Mouse (Mus musculus) urinary bladder, adult 18-20 months (tissue): Measurements from ENCODE around the gene R3hdm4.
A peak's percentile ranks its signal among the peaks of the same experiment; 100 is the strongest.

Source experiments
- DNase-seq, 2 experiments: peaks; one replicate each; pipeline ENCODE4 v3.0.0; 2022; ENCODE audit warnings: low spot score in 2 of 2, mixed read lengths in 2 of 2

Gene R3hdm4

DNA sequence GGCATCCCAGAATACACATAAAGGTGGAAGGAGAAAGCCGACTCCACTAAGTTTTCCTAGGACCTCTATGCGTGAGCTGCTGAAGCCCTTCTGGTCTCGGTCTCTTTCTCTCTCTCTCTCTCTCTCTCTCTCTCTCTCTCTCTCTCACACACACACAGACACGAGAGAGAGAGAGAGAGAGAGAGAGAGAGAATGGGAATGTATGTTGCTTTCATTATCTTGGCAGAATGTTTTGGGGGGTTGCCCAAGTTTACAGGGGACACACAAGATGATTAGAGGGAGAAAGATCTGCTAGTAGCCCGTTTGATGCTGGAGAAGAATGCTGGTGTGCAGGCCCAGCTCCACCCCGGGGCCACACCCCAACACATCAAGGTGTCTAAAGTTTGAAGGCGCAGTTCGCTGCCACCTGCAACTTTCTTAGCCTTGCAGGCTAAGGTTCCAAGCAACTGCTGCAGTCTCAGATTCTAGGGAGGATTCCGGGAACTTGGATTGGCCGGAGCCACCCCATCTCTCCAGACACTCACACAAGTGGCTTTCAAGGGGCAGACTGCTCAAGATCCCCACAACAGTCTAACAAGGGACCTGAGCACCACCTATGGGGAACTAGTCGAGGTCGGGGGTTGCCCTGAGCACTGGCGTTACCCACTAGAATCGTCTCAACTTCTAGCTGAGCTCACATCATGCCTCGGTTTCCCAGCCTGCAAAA lies 4.9 kb upstream of the R3hdm4 start:
- DNase-seq, result no peak

DNA sequence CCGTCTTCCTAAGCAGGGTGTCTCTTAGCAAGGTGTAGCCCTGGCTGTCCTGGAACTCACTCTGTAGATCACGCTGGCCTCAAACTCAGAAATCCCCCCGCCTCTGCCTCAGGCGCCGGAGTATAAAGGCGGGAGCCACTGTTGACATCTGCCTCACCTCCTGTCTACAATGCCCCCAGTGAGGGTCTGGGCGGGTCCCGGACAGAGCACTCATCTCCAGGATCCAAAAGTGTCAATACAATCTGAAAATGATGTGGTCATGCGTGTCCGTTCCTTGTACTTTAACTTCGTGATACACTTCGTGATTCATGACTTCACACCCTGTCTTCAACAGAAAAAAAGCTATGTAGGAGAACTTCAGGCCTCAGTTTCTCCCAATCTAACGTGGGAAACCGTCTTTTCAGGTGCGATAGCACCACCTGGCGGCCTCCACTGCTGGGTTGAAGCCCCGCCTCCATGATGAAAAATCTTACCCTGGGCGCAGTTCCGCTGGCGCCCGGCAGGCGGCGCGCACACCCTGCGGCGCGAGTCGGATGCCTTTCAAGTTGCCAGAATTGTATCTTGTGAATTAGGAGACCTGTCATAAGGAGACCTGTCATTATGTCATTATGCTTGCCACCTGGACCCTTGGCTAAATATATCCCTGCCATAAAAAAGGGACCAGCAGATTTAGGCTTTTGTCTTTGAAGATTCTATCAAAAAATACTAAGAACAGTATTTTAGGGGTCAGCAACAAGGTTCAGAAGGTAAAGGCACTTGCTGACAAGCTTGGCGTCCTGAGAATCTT lies 4.2 kb upstream of the R3hdm4 start:
- DNase-seq, result peak; percentile 84 to 95

DNA sequence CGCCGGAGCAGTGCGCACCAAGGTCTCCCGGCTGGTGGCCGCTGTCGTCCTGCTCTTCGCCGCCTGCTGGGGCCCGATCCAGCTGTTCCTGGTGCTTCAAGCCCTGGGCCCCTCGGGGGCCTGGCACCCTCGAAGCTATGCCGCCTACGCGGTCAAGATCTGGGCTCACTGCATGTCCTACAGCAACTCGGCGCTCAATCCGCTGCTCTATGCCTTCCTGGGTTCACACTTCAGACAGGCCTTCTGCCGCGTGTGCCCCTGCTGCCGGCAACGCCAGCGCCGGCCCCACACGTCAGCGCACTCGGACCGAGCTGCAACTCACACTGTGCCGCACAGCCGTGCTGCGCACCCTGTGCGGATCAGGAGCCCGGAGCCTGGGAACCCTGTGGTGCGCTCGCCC lies 564 bp upstream of the R3hdm4 start:
- DNase-seq, result no peak

DNA sequence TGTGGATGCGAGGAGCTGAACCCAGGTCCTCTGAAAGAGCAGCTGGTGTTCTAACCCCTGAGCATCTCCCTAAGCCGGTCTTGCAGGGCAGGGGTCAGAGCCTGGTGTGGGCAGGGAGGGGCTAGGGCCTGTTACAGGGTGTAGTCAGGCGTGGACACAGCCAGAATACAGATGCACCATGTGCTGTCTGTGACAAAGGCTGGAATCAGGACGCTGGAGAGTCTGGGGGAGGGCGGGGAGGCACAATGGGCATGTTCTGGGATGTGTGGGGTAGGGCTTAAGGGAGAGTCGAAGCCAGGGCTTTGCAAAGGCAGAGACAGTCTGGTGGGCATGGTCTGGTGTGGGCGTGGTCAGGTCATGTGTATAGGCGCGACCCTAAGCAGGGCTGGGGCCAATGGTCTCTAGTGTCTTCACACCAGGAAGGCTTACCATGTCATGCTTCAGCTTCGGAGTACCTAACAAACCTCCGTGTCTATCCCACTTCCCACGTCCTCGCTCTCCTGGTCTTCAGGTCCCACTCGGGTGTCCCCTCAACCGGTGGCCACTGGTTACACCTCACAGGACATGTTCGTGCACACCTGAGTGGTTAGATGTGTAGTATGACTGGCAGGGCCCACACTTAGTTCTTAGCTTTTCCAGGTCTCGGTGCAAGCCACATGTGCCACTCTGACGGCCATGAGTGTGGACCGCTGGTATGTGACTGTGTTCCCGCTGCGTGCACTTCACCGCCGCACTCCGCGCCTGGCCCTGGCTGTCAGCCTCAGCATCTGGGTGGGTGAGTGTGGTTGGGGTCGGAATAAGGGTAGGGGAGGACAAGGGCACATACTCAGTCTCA lies 735 bp downstream of the R3hdm4 start:
- no peak for DNase-seq

DNA sequence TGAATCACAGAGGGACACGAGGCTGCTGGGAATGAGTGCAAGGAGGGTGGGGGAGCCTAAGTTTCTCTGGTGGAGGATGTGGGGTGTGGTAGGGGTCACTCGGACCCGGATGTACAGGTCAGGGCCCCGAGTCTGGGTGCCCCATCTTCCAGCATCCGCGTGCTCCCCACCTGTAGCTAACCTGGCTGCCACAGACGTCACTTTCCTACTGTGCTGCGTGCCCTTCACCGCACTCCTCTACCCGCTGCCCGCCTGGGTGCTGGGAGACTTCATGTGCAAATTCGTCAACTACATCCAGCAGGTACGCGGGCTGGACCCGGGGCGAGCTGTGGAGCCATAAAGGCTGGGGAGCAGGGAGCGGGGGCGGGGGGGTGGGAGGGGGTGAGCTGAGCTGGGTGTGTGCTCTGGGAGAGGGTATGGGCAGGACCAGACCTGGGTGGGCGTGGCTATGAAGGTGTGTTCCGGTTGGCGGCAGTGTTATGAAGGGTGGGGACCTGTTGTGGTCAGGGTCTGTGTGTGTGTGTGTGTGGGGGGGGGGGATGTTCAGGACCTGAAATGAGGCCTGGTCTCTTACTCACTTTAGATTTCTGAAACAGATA lies 1.7 kb downstream of the R3hdm4 start:
- DNase-seq, result no peak

DNA sequence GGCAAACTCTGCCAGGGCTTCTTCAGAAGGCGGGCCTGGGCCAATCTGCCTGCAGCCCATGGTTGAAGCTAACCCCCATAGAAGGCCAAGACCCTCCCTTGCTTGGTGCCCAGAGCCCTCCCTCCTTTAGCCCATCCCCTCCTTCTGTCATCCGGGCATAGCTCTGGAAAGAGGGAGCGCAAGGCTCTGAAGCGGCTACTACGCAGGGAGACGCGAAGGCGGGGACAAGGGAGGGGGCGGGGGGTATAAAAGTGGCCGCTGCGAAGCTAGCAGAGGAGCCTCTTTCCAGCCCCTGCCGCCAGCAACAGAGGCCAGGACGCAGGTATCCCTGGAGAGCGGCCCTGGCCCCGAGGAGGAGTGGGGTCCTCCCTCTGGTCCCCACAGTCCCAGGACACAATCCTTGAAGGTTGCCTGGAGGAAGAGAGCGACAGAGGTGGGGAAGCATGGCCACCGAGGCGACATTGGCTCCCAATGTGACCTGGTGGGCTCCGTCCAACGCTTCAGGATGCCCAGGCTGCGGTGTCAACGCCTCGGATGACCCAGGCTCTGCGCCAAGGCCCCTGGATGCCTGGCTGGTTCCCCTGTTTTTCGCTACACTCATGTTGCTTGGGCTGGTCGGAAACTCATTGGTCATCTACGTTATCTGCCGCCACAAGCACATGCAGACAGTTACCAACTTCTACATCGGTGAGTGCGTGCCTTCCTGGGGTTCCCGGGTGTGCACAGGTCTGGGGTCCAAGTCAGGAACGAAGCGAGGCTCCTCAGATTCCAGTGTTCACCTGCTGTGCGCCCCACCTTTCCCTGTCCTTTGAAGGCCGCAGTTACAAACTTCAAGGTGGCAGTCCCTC lies 2.6 kb downstream of the R3hdm4 start:
- DNase-seq, result no peak

DNA sequence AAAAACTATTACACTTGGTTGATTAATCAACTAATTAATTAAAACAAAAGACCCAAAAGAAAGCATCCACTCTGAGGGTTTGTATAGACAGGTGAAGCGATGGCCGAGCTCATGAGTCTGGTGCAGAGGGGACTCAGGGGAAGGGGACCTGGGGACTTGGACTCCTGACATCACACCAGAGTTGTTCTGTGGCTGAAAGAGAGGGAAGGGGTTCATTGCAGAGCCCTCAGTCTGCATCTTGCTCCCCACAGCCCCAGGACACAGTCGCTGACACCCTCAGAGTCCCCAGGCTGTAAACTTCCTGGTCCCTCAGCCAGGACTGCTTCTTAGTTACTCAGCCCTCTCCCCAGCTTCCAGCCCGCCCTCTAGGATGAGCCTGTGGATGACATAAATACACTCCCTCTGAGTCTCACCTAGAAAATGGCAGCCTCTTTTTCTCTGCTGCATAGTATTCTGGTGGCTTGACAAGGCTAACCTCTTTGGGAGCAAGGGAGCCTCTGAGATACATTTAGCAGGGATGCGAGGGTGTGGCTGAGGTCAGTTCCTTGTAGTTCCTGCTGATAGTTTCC lies 3.4 kb downstream of the R3hdm4 start:
- DNase-seq, result no peak

DNA sequence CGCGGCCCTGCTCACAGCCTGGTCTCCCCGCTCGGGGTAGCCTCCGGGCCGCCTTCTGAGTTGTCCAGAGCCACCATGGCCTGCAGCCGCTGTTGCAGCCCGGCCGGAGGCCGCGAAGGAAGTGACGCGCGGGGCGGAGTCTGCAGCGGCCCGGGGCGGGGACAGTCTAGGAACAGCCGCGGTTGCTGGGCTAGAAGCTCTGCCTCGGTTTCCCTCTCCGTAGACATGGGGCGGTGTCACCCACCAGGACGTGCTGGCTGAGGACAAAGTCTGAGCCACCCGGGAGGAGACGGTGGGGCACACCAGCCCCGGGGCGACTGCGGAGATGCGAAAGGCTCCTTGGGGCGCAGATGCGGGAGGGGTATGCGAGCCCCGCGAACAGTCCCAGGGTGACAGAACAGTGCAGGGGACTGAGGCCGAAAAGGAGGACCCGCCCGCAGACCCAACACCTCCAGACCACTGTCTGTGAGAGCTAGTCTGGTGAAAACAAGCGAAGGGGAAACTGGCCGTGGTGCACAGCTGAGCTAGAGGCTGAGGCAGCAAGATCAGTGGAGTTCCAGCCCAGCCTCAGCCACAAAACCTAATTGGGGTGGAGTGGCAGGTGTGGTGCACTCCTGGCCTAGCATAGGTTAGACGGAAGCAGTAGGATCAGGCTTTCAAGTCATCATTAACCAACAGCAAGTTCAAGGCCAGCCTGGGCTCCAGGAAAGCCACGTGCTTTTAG lies 4.0 kb downstream of the R3hdm4 start, which contains the start of gene Kiss1r:
Gene Kiss1r (plus strand): TSS at position 164 of the 724 bp plus-strand sequence.
- DNase-seq, result peak; percentile 83 to 94

DNA sequence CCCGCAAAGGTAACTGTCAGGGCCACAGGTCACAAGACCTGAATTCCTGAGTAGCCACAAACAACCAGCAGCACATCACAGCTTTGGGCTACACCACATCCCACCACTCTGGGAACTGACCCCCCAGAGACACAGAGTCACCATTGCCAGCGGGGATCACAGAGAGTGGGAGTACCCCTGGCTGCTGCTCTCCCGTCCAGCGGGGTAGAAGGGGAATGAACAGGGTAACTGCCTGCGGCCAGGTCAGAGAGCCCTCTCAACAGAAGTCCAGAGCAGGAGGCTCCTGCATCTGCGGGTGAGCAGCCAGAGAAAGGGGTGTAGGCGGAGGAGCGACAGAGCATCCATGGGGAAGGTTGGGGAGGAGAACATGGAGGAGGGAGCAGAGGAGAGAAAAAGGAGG lies 4.9 kb downstream of the R3hdm4 start:
- DNase-seq, result no peak

DNA sequence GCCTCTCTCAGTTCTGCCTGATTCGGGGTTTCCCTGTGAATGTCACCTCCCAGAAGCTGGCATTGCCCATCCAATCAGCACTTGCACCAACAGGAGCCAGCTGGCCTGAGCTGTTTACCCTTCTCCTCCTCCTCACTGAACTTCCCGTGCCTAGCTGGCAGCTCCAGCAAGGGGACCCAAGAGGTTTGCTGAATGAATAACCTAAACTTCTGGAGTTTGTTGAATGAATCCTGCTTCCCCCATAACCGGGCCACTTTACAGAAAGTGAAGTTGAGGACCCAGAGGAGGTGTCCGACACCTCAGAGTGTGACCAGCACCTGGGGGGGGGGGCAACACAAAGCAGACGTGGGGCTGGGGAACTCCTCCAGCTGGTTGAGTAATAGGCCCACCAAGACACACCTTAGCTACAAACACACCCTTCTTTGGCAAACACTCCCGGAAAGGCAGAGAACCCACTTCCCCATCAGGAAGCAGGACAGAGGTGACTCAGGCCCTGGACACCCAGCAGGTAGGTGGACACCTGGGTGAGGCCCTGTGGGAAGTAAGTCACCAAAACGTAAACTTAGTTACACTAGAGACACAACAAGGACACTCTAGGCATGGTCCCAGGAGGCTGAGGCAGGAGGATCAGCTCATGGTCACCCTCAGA lies 5.9 kb downstream of the R3hdm4 start:
- DNase-seq, result peak; percentile 39 to 55

DNA sequence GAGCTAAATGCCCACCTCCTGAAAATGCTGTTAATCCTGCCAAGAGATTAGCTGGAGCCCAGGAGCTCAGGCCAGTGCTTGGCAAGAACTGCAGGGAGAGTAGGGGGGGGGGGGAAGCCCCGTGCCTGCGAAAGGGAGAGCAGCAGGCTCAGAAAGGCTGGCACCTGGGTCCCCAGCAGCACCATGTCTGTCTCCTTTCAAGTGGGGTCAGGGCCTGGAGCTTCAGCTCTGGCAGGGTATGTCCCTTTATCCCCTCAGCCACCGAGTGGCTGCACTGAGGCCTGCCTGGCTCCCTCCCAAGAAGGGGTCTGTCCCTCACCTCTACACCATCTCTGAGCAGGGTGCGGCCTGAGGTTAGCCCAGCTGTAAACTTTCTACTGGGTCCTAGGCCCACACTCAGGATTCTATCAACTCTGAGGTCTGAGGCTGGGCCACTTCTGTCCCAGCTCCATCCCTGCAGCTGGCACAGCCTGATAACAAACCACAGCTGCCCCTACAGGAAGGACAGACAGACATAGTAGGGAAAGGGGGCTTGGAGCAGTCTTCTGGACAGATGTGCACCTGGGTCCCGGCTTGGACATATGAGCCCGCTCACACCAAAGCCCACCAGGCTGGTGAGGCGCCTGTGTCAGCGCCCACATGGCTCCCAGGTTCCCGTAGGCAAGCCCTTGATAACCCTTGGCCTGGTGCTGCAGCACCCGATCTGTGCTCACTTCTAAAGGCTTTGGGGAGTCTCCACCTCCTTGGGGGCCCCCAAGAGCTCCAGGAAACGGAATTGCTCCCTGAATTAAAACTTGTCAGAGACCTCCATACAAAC lies 6.7 kb downstream of the R3hdm4 start:
- no peak for DNase-seq

DNA sequence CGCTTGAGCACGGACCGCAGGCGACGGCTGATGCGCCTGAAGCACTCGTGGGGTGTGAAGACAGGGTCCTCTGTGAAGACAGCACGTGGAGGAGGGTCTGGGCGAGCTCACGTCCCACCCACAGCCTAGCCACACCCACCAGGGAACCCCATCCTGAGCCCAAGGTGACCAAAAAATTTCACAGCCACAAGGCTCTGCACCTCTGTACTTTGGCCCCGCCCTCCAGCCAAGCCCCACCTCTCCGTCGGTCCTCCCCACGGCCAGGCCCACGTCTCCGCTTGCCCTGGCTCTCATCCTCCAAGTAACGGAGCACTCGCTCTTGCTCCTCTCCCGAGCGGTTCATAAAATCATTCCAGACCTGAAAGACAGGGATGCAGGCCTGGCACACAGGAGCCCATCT lies 8.6 kb downstream of the R3hdm4 start:
- DNase-seq, result no peak

DNA sequence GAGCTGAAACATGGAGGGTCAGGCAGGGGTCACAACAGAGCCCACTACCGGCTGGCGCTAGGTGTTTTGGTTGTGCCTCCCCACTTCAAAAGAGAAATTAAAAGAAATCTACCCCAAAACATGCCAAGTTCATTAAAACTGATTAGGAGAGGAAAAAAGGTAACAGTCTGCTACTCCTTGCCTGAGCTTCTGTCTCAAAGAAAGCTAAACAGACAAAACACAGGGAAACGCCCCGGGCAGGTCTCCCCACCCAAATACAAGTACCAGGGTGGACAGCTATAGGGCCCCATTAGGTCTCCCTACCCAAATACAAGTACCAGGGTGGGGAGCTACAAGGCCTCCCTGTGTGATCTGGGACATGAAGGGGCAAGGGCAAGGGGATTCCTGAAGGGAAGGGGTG lies 10.5 kb downstream of the R3hdm4 start, which contains the start of gene Gm26602:
Gene Gm26602 (plus strand): TSS at position 301 of the 400 bp plus-strand sequence.
- DNase-seq, result no peak

DNA sequence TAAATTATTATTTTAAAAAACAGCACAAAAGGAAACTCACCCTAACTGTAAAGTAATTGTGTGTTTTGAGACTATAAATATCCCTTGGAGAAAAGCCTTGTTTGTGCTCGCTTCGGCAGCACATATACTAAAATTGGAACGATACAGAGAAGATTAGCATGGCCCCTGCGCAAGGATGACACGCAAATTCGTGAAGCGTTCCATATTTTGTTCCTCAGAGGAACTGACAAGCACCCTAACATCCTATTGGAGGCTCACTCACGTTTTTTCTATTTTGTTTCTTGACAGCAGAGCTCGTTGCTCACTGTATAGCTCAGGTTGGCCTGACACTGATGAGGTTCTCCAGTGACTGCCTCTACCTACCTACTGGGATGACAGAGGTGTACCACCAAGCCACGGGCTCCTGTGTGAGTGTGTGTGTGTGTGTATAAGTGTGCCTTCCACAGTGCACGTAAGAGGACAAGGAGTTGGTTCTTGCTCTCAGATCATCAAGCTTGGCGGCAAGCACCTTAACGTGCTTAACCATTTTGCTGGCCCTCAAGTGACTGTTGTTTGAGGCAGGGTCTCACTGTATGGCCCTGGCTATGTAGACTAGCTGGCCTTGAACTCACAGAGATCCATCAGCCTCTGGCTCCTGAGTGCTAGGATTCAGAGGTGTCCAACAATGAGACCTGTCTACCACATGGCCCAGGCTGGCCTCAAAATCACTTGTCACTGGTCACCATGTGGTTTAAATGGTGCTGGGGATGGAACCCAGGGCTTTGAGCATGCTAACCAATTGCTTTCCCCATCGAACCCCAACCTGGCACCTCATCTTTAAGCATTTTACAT lies 11.7 kb downstream of the R3hdm4 start:
- DNase-seq, result no peak

DNA sequence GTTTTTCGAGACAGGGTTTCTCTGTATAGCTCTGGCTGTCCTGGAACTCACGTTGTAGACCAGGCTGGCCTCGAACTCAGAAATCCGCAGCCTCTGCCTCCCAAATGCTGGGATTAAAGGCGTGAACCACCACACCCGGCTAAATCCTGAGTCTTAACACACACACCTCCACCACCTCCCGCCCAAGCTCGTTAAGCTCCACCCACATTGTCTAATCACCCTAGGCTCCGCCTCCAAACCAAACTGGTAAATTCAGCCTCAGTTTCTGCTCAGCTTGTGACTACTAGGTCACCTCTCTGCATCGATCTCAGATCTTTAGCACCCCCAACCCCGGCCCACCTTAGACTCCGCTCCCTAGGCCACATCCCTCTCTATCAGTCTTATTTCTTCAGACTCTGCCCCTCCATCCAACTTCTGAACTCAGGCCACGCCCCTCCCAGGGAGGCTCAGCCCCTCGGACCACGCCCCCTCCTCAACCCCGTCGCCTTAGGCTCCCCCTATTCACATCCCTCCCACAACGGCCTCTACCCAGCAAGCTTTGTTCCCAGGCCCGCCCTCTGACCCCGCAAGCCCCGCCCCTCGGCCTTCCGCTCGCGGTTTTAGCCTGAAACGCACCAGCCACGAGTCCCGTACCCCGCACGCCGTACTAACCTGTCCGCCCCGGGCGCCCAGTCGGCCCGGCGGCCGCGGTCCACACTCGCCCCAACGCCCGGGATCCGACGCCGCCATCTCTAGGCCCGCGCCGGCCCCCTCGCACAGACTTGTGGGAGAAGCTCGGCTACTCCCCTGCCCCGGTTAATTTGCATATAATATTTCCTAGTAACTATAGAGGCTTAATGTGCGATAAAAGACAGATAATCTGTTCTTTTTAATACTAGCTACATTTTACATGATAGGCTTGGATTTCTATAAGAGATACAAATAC lies 12.6 kb downstream of the R3hdm4 start, which contains the start of gene Med16:
Gene Med16 (minus strand): TSS at position 757 of the 925 bp plus-strand sequence.
- DNase-seq, result peak; percentile 95 to 97

DNA sequence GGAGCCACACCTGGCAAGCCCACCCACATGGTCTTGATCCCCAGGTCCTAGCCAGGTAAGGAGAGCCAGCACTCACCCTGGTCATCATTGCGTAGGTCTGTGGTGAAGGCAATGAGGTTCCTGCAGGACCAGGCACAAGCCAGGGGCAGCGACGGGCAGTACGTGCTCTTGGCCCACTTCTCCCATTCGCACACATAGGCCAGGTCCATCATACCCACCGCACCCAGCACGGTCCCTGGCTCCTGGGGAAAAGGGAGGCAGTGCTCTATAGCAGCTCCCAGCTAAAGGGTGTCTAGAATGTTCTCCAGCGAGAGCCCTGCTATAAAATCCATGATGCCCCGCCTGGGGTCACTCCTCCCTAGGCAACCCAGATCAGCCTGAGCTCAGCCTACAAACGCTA lies 13.6 kb downstream of the R3hdm4 start:
- no peak for DNase-seq
